Mouse (Mus musculus) bone marrow, adult 2 months (tissue): ENCODE data around the gene Itpr1.

Source experiments
- CTCF ChIP-seq: fragments of 200-500 bp; IDR thresholded peaks from 2 replicates; pipeline ENCODE4 v1.5.1; 2011; ENCODE audit warnings: low read length, control low read depth; ENCODE audit not compliant: control insufficient read depth, insufficient read depth
- POLR2A ChIP-seq: fragments of 200-500 bp; IDR thresholded peaks from 2 replicates; pipeline ENCODE4 v1.6.1; 2011; ENCODE audit warnings: low read depth, mild to moderate bottlenecking, control low read depth, low read length, borderline replicate concordance; ENCODE audit not compliant: control insufficient read depth

GRCm38 (mm10) chr6:108551725-108552620, 339.1 kb downstream of the Itpr1 start:
- TF ChIP-seq POLR2A, result no peak
- TF ChIP-seq CTCF, result no peak
